Mouse (Mus musculus): ENCODE results near the gene Ppp2r5a.
A peak's percentile ranks its signal among the peaks of the same experiment; 100 is the strongest.

Gene Ppp2r5a

DNA sequence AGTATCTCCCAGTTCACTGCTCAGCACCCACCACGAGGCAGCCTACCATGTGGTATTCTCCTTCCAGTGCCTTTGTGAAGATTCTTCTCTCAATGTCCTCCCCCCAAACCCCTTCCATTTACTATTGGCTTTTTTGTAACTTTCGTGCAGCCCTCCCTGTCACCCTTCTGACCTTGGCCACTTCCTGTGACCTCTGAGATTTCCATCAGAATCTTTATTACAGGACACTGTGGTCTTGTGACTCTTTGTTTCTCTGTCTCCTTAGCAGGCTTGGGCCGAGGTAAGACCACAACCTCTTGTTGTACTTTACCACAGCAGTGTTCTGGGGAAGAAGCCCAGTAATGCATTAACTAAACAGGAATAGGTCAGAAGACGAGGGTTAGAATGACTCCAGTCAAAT lies 15.9 kb upstream of the Ppp2r5a start:
- DNase-seq (ENCODE audit: low spot score): no peak

DNA sequence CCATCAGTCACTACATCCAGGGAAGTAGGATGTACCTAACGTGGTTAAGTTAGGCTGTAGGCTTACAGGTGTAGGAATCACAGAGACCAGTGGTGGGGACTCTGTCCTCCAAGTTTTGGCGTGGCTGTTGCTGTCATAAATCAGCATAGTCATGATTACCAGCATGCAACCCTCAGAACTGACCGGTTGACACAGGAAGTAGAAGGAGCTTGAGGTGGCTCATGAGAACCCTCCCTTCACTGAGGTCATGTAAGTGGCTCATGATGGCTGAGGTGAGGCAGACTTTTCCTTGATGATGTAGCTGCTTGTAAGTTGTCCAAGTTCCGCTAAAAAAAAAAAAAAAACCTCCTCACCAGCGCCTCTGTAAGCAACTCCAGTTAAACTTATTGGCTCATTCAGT lies 14.0 kb upstream of the Ppp2r5a start:
- no peak for DNase-seq (ENCODE audit: low spot score)

DNA sequence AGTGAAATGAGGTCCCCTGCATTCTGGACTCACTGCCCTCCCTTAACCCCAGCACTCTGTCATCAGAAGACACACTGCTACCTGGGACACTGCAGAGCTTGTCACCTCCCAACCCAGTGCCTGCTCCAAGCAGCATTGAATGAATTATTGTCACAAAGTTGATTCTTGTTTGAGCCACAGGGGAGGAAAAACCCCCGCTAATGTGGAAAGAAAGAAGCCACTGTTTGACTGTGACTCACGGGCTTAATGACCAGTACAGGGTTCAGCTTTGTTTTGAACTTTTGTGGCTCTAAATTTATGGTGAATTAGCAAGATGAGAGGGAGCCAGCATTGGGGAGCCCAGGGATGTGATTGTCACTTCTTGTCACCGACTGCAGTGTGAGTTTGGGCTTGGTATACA lies 13.5 kb upstream of the Ppp2r5a start:
- DNase-seq (ENCODE audit: low spot score): no peak

DNA sequence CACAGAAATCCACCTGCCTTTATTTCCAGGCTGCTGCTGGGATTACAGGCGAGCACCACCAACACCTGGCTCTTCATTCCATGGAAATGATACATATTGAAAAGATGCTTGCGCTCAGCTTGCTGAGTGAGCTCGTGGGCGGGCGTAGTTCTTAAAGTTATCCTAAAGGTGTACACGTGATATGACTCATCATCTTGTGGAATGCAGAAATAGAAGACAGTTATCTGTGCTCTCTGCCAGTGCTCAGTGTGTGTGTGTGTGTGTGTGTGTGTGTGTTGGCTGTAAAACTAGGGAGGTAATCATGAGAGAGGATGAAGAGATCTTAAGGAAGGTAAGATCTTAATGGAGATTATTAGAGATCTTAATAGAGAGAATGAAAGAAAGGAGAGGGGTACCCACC lies 11.4 kb upstream of the Ppp2r5a start:
- peak; percentile 72 for DNase-seq (ENCODE audit: low spot score)

DNA sequence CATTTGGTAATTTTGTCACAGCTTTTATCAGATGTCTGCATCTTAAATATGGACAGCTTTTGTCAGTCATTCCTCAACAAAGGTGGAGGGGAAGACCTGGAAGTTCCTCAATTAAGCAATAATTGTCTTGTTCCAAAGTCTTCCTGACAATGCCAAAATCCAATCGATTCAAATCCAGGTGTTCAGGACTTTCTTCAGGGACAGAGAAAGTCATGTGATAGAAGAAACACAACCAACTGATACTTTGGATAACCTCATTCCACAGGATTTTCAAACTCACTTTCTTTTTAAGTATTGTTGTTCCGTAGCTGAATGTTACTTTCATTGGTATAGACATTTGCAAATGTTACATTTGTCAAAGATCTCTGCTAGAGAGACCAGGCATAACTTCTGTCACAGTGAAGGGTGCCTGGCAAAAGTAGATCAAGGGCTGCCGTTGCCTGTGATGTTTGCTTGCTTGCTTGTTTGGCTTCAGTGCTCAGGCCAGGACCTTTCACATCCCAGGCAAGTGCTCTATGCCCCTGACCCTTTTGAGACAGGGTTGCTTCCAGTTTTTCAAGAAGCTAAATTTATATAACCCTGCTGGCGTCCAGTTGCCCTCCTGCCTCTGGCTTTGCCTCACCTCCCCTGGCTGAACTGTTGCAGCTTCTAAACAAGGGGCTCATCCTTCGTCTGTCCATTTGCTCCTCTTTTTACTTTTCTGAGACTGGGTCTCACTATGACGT lies 10.8 kb upstream of the Ppp2r5a start:
- no peak for DNase-seq (ENCODE audit: low spot score)

DNA sequence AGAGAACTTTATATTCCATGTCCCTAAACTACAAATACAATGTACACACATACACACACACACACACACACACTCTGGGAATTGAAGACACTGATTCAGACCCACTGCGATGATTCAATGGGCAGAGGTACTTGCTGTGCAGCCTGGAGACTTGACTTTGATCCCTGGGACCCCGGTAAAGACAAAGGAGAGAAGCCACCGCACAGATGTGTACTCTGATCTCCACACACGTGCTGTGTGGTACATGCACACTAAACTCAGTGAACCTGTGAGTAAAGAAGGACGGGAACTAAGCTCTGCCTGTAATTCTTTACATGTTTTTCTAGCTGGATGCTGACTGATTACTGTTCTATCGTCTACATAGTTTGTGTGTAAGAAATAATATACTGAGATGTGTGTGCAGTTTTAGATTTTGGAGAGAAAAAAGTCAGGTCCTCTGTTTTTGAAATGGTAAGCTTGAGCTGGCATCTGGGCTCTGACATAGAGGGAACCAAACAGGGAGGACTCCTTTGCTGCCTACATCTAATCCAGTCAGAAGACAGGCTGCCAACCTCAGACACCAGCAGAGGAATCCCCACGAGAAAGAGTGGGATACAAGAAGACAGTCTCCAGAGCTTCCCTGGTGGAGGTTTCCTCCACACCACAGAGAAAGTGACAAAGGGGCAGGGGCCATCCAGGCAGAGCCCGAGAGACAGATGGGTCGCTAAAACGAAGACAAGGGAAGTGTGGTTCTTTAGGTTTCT lies 7.4 kb upstream of the Ppp2r5a start:
- DNase-seq (ENCODE audit: low spot score): no peak

DNA sequence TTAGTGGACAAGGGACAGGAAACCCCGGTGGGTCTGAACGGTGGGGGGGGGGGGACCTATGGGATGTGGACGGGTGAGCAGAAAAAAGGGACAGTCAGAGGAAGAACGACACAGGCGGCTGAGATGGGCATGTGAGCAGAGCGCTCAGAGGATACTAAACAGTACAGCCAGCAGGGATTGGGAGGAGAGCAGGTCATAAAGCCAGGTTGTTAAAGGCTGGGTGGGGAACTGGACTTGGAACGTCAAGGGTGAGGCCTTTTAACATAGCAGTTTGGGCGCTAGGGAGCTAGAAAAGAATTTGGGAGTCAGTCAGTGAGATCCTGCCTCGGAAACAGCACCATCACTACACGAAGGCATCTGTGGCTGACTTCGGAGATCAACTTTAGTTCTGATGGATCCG lies 4.2 kb upstream of the Ppp2r5a start:
- DNase-seq (ENCODE audit: low spot score): no peak

DNA sequence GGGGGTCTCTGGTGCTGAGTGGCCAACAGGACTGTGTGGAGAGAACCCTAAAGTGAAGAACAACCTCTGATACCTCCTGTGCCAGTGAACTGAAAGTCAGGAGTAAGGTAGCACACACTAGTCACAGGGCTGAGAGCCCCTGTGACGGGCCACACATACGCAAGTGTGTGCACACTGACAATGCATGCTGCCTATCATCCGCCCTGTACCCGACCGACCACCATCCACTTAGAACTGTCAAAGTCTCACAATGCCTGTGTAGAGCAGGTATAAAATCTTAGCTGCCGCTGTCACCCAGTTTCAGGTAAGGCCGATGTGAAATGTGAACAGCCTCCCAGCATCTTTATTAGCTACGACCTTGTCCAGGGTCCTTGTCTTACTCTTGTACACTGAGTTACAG lies 3.4 kb upstream of the Ppp2r5a start:
- DNase-seq (ENCODE audit: low spot score): no peak

DNA sequence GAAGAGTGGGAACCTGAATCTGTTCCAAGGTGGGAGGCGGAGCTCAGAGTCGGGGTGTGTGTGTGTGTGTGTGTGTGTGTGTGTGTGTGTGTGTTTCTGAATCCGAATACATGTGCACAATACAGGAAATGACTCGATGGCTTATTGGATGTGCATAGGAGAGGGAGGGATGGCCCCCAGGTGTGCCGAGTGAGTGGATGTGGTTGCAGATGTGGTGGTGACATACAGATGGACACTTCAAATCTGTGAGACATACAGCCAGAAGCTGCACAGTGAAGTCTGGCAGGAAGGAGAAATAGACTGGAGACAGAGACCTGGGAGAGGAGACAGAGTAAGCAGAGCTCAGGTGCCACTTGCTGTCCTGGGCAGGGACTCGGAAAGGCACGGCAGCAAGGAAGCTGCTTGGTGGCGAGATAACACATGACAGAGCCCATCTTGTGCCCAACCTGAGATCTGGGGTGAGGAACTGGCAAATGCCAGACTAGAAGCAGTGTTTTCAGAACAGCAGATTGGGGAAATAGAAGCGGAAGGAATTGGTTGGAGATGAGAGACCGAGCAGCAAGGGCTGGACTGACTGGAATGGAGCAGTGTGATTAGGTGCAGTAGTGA lies 1.8 kb upstream of the Ppp2r5a start:
- no peak for DNase-seq (ENCODE audit: low spot score)

DNA sequence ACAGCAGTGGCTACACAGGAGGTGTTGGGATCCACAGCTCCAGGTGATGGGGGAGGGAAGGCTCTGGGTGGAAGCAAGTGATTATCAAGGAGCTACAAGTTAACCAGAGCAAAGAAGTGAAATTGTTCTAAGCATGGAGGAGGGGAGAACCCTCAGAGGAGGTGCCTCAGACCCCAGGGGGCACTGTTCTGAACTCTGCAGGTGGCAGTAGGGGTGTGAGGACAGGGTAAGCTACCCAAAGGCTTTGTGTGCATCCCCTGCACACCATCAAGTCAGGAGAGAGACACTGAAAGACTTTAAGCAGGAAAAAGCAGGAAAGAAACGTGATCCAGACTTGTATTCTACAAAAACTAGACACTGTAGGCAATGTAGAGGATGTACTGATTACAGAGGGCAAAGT lies 1.2 kb upstream of the Ppp2r5a start:
- no peak for DNase-seq (ENCODE audit: low spot score)

DNA sequence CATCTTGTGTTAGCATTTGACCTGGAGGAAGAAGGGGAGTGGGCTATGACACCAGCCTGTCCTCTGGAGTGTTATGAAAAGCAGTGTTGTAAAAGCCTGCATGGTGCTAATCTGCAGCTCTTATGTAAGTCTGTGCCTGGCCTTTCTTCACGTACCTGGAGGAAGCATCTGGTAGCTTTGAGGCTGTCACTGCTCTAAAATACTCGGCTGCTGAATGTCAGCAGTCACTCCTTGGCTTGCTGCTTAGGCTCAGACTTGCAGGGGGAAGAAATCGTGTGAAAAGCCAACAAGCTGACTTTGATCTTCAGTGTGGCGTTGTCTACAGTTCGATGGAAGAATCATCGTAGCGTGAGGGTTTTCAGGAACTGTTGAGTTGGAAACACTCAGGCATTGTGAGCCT lies 566 bp downstream of the Ppp2r5a start:
- no peak for DNase-seq (ENCODE audit: low spot score)

DNA sequence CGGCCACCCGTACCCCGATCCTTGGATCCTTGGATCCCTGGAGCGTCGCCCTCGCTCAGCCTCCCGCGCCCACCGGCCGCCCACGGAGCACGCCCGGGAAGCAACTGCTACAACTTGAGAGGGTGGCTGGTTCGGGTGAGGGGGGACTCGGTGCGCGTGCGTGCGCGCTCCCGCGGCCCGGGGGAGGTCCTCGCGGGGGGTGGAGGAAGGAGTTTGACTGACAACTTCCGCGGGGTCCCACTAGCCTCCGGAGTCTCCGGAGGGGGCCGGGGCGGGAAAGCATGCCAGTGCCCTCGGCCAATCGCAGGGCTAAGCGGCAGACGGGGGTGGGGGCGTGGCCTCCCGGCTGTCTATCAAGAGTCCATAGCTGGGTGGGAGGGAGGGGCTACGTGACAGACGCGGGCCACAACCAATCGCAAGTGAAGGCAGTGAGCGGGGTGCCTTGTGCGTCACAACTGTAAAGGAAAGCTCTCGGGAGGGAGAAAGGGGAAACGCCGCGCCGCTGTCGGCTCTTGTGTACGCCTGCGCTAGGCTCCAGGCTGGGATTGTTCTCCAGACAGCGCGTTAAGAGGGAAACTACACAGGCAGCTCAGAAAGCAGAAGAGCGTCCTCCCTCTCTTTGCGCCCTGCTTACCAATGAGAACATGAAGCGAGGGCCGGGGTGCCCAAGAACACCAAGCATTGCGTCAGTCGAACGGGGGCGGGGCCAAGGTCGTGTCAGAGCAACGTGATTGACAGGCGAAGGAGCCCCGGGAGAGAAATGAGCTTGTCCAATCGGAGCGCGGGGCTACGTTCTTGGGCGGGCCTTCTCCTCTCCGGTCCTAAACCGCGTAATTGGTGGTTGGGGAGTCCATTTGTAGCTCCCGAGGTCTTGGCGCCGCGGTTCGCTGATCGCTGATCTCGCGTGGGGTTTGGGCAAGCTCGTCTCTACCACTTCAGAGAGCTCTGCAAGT lies 5.9 kb downstream of the Ppp2r5a start:
- peak; percentile 99 for DNase-seq (ENCODE audit: low spot score)

DNA sequence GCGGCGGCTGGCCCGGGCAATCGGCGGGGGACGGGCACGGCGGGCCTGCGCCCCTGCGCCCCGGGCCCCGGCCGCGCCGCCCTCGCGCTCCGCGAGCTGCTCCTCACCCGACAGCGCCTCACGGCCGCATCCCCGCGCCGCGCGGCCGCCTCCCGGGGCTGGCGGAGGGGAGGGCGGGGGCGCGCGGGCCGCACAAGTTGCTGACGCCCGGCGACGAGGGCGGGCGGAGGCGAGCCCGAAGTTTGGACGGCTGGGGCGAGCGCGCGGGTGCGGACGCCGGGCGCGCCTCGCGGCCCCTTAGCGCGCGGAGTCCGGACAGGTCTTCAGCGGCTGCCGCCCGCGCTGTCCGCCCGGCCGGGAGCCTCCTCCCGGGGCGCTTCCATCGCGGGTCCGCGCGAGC lies 6.6 kb downstream of the Ppp2r5a start:
- no peak for DNase-seq (ENCODE audit: low spot score)

DNA sequence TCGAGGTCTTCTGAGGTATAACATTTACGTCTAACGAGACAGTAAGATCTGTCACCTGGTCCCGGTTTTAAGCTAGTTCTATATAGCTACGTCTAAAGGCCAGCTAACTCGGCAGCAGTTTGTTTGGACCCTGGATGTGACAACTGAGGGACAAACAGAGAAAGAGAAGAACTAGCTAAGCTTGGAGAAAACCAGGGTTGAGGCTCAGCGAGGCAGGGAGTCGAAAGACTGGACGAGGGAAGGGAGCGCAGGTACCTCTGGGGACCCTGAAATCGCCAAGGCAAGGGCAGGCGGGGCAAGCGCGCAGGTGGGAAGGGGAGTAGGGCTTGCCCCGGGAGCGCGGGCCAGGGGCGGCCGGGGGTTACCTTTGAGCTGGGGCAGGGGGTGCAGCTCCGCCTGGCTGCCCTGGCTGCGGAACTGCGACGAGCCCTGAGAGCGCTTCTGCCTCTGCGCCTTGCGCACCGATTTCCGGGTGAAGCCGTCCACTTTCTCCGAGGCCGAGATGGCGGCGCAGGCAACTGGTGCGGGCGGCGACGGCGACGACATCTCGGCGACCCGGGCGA lies 7.1 kb downstream of the Ppp2r5a start:
- no peak for DNase-seq (ENCODE audit: low spot score)

DNA sequence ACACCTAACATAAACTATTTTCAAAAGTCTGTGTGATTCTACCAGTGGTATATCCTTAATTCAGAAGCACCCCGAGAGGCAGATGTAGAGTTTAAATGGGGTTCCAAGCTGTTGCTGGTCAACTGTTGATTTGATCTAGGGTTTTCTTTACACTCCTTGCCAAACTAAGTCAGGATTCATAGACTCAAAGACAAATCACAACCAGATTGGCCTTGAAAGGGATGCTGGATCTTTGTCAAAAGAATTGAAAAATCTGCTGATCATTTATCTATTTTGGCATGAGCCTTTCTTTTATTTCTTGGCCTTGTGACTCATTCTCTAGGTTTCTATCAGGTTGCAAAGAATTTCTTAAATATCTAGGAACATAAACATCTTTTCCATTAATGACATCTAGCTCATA lies 7.9 kb downstream of the Ppp2r5a start:
- DNase-seq (ENCODE audit: low spot score): no peak

DNA sequence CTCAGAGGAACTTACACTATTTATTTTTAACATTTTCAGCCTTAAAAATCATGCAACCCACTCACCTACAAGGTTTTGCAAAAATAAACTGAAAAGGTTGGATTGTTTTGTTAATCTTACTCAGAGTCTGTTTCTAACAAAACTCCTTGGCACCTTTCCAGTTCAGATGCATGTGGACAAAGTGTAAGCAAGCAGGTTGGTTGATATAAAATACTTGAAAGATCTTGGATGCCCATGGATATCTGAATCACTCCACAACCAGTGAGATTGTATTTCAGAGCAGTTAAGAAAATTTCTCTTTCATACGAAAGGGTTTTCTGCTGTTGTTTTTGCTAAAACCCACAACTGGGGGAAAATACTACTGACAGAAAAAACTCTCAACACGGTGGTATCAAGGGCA lies 8.9 kb downstream of the Ppp2r5a start:
- DNase-seq (ENCODE audit: low spot score): no peak

DNA sequence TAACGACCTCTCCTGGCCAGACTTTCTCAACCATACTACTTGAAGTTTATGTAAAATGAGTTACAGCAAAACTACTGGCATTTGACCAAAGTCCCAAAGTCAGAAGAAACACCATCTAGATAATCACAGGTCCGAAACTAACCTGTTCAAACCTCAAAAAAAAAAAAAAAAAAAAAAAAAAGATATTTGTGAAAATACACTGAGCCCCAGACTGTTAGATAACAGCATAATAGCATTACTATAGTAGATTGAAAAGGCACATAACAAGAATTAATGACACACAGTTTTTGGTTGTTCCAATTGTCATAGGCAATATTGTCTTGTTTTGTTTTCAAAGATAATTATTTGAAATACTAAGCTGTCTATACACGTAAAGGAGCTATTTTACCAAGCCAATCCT lies 9.5 kb downstream of the Ppp2r5a start:
- no peak for DNase-seq (ENCODE audit: low spot score)

DNA sequence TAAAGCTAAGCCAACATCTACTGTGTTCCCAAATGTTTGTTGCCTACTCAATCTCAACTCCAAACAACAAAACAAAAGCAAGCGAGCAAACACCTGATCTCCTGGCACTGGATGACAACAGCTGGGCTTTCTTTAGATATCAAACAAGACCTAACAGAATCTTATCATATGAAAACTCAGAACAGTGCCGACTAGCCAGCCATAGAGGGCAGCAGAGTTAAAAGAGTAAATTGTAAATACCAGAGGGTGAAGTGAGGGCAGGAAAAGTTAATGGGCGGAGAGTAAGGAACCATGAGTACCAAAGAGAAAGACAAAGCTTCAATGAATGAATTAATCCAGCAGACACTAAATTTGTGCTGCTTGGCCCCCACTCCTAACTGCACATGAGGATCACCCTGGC lies 11.8 kb downstream of the Ppp2r5a start:
- no peak for DNase-seq (ENCODE audit: low spot score)

DNA sequence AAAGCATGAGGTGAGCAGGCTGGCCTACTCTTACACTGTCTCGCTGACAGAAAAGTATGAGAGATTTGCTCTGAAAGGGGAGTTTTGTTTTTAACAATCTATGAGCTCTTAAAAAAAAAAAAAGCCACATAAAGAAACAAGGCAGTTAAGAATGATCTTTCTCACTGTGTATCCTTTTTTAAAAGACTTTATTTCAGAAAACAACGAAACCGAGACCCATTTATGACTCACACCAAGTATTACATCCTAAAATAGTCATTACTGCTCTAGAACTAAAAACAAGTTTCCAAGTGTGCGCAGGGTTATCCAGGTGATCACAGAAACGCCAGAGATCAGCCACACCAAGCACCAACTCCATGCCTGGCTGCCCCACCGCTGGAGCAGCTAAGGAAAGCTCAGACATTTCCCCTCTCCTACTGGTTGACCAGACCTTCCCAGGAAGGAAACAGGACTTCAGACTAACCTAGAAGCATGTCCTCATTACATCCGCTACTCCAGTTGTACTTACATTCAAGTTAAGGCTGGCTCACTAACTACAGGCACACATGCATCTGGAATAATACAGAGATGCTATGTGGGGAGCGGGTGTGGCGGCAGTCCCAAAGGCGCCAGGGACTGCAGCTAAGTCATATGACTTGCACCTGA lies 18.2 kb downstream of the Ppp2r5a start:
- DNase-seq (ENCODE audit: low spot score): no peak

DNA sequence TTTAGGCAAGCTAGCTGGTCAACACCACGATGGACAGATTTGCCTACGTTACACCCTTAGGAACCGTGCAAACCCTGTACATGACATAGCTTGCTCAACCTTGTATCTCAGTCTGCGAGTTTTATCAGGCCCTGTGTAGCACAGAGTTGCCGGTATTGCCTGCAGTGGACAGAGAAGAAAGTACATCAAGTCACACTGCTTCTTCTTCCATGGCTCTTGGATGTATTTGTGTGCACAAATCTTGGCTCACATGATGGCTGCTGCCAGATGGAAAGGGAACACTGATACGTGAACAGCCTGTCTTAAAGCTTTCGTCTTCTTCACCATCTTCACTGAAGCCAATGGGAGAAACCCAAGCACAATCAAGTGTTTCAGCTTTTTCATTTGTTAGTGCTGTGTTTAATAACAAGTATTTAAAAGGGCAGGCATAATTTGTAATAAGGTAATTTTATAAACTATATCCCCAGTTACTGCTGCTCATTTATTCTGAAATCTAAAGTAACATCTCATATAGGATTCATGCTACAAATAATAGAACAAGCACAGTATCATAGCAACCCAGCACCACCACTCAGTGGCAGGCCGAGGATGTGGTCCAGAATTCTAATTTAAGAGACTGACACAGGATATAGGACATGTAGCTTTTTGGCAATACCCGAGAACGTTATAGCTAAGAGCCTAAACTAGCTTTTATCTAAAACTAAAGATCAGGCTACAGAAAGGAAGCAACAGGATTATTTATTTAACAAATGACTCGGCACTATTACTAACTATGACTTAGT lies 20.9 kb downstream of the Ppp2r5a start:
- DNase-seq (ENCODE audit: low spot score): no peak

DNA sequence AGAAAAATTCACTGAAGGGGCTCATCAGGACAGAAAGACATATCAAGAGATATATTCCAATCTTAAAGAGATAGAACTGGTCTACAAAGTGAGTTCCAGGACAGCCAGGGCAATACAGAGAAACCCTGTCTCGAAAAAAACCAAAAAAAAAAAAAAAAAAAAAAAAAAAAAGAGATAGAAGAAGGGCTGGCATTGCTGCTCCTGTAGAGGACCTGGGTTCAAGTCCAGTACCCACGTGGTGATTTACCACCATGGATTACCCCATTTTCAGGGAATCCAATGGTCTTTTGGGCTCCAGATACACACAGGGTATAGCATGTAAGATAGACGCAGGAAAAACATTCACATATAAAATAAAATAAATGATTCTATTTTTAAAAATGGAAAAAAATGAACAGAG lies 22.2 kb downstream of the Ppp2r5a start:
- no peak for DNase-seq (ENCODE audit: low spot score)
